Mouse (Mus musculus) bone marrow, adult 2 months (tissue): ENCODE results near the gene Fgfr2.

Source experiments
- CTCF ChIP-seq: fragments of 200-500 bp; IDR thresholded peaks from 2 replicates; pipeline ENCODE4 v1.5.1; 2011; ENCODE audit warnings: low read length, control low read depth; ENCODE audit not compliant: control insufficient read depth, insufficient read depth
- POLR2A ChIP-seq: fragments of 200-500 bp; IDR thresholded peaks from 2 replicates; pipeline ENCODE4 v1.6.1; 2011; ENCODE audit warnings: low read depth, mild to moderate bottlenecking, control low read depth, low read length, borderline replicate concordance; ENCODE audit not compliant: control insufficient read depth

- TF ChIP-seq CTCF (no peak), POLR2A (no peak)
Observed at GRCm38 (mm10) chr7:132304424-132305085, 818.6 kb downstream of the Fgfr2 start.
